Mouse (Mus musculus) embryonic facial prominence, embryonic 14.5 days (tissue): Measurements from ENCODE around the gene Olfr920. TPM values are rescaled to one million over a fixed set of nuclear protein-coding genes. Genes with fewer than 3 reads are reported as not detected.

ENCODE experiments used
- ATAC-seq: fragments of 200-750 bp; cut with Nextera tagmentation; 2 replicates; pipeline ENCODE4 v1.8.0; 2017; ENCODE audit warnings: low read depth, moderate number of reproducible peaks, moderate TSS enrichment
- DNase-seq: peaks from one replicate; pipeline ENCODE4 v3.0.0-alpha.2; 2015; ENCODE audit warnings: low spot score
- H3K27ac ChIP-seq: fragments of 300-500 bp; sonication (generic); replicated peaks from 2 replicates; pipeline ENCODE4 v1.5.1; 2014; ENCODE audit warnings: low read depth, mild to moderate bottlenecking, low read length, moderate library complexity
- H3K27me3 ChIP-seq: fragments of 300-500 bp; sonication (generic); replicated peaks from 2 replicates; pipeline ENCODE4 v1.6.1; 2014; ENCODE audit warnings: low read length; ENCODE audit not compliant: control insufficient read depth, insufficient read depth
- H3K36me3 ChIP-seq: fragments of 300-500 bp; sonication (generic); 2 replicates; pipeline ENCODE4 v1.6.1; 2014; ENCODE audit warnings: low read length, mixed read lengths; ENCODE audit not compliant: control insufficient read depth, insufficient read depth
- H3K4me1 ChIP-seq: fragments of 300-500 bp; sonication (generic); 2 replicates; pipeline ENCODE4 v1.6.1; 2014; ENCODE audit warnings: antibody characterized with exemption, low read length; ENCODE audit not compliant: control insufficient read depth, insufficient read depth
- H3K4me2 ChIP-seq: fragments of 300-500 bp; sonication (generic); 2 replicates; pipeline ENCODE4 v1.6.1; 2014; ENCODE audit warnings: low read depth, mild to moderate bottlenecking, low read length, moderate library complexity, mixed read lengths
- H3K4me3 ChIP-seq: fragments of 300-500 bp; sonication (generic); 2 replicates; pipeline ENCODE4 v1.5.1; 2014; ENCODE audit warnings: low read depth, mild to moderate bottlenecking, low read length
- H3K9ac ChIP-seq: fragments of 300-500 bp; sonication (generic); 2 replicates; pipeline ENCODE4 v1.6.1; 2014; ENCODE audit warnings: low read depth, mild to moderate bottlenecking, low read length, moderate library complexity, mixed read lengths
- H3K9me3 ChIP-seq: fragments of 300-500 bp; sonication (generic); 2 replicates; pipeline ENCODE4 v1.6.1; 2016; ENCODE audit warnings: low read length; ENCODE audit not compliant: control insufficient read depth
- WGBS: fragments of 180-500 bp; shearing (Covaris S2); extraction: QIAGEN DNeasy Blood & Tissue Kit; methylation state at CpG from one replicate; pipeline ENCODE4 v1.1.7; 2014; 5-methylcytosine and 5-hydroxymethylcytosine counted together
- polyA plus RNA-seq: library from polyadenylated mRNA; unstranded; fragments of >200 nt; fragmentation: Nextera tagmentation; extraction: Ambion mirVana; gene quantifications from 2 replicates; pipeline ENCODE4 v1.2.1, GENCODE M21; 2014

Gene Olfr920
- 0.04 TPM in 1 of 2 replicates, not detected in the other for polyA plus RNA-seq

- H3K9ac ChIP-seq, result no peak within 1 kb of the TSS
- no peak within 1 kb of the TSS for H3K4me2 ChIP-seq
- no peaks in the 10 kb centered on the region for H3K9me3 ChIP-seq
- no peak for ATAC-seq
- no peaks in the 10 kb centered on the region for H3K27me3 ChIP-seq
- no peak within 1 kb of the TSS for H3K27ac ChIP-seq
- 81% methylated on average over 1 of the region's 1 CpGs for WGBS
- H3K36me3 ChIP-seq, result no peaks in the 10 kb centered on the region
- no peak for DNase-seq
- H3K4me1 ChIP-seq, result no peaks in the 10 kb centered on the region
- no peak within 1 kb of the TSS for H3K4me3 ChIP-seq
Measured at GRCm38 (mm10) chr9:38751999-38752398, at the start of gene Olfr920. TSS of gene Olfr920 (plus strand) at chr9:38752299.

- Histone ChIP-seq H3K4me1 (peaks cover 5% of the 10 kb centered on the region; the same call in 1 of the 2 replicates), H3K27me3 (no peaks in the 10 kb centered on the region), H3K4me3 (peak within 1 kb of the TSS; percentile 47), H3K9me3 (no peaks in the 10 kb centered on the region), H3K27ac (peak within 1 kb of the TSS; percentile 75), H3K9ac (peak within 1 kb of the TSS; percentile 56), H3K4me2 (peak within 1 kb of the TSS; percentile 63), H3K36me3 (0 out of 2 replicates have a peak, but pooled peaks cover 3% of the 10 kb centered on the region)
- DNase-seq (peak; percentile 91), ATAC-seq (peak; percentile 85)
- WGBS, result 0% methylated on average over 4 of the region's 4 CpGs
Measured at GRCm38 (mm10) chr9:38718102-38718501, 34.0 kb upstream of the Olfr920 start, which contains the start of gene Vwa5a. TSS of gene Vwa5a (plus strand) at chr9:38718268.

DNA sequence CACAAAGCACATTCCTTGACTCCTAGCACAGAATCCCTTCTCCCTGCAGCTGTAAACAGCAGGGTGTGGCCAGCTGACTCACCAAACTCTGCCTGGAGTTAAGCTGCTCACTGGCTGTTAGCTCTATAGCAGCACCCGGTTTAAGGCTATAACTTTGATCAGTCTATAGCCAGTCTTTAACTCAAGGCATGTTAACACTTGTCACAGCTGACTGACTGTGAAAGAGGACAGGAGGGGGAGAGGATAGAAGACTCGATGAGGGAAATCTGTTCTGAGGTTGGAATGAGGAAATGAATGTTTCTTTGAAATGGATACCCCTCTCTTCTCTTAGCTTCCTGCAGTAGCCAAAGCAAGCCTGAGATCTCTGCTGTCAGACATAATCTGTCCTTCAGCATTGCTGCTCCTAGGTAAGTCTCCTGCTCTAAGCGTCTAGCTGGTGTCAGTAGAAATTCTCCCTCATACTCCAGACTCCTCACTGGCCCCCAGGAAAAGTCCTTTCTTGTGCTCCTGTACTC, 33.1 kb upstream of the Olfr920 start:
- peak; percentile 67 for DNase-seq
- peak overlapping the region; percentile 63 for H3K4me2 ChIP-seq
- H3K4me3 ChIP-seq, result peak overlapping the region; percentile 47
- 3% methylated on average over 3 of the region's 3 CpGs for WGBS
- peaks cover 11% of the 10 kb centered on the region; the same call in 1 of the 2 replicates for H3K36me3 ChIP-seq
- H3K9ac ChIP-seq, result peak overlapping the region; percentile 56
- H3K9me3 ChIP-seq, result no peaks in the 10 kb centered on the region
- H3K4me1 ChIP-seq, result peaks cover 5% of the 10 kb centered on the region; the same call in 1 of the 2 replicates
- H3K27ac ChIP-seq, result peak overlapping the region; percentile 75
- ATAC-seq, result peak; percentile 87
- no peaks in the 10 kb centered on the region for H3K27me3 ChIP-seq

DNA sequence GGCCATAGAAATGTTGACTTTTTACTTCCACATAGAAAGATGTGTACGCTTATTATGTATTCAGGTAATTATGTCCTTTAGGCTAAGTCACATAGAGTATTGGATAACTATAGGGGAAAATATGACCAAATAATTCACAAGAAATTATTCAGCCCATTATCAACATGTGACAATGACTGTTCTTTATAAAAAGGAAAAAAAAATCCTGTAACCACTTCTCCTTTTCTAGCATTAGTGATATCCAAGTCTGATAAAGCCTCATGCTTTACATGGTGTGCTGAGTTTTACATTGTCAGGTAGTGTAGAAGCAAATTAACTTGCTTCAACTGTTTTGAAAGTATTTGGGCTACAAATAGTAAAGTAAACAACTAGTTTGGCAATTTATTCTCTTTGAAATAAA, 28.1 kb upstream of the Olfr920 start:
- WGBS, result 84% methylated on average over 1 of the region's 1 CpGs
- Histone ChIP-seq H3K9ac (no peak overlapping the region), H3K4me2 (no peak overlapping the region), H3K27me3 (no peaks in the 10 kb centered on the region), H3K4me1 (peaks cover 5% of the 10 kb centered on the region; the same call in 1 of the 2 replicates), H3K36me3 (peaks cover 43% of the 10 kb centered on the region; the same call in 1 of the 2 replicates), H3K27ac (no peak overlapping the region), H3K9me3 (no peaks in the 10 kb centered on the region), H3K4me3 (no peak overlapping the region)
- ATAC-seq (no peak), DNase-seq (no peak)

DNA sequence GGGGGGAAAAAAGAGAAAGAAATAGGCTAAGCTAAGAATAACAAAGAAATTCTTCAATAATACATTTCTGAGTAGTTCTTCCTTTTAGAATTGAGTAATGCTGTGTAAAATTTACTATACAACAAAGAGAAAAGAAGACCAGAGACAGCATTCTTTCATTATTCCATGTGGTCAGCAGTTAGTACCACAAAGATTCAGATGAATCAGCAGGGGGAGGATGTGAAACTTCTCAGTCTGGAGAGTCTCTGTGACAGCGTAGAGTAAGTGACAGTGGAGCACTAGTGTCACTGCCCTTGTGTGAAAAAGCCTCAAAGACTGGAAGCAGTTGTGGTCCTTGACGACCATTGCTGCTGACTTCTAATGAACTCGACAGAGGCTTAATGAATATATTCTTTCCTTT, 23.9 kb upstream of the Olfr920 start:
- Histone ChIP-seq H3K36me3 (peaks cover 47% of the 10 kb centered on the region; the same call in 1 of the 2 replicates), H3K4me2 (no peak overlapping the region), H3K4me3 (no peak overlapping the region), H3K9me3 (no peaks in the 10 kb centered on the region), H3K27ac (no peak overlapping the region), H3K9ac (no peak overlapping the region), H3K27me3 (no peaks in the 10 kb centered on the region), H3K4me1 (no peaks in the 10 kb centered on the region)
- DNase-seq, result no peak
- WGBS, result 80% methylated on average over 3 of the region's 3 CpGs
- ATAC-seq, result no peak

GRCm38 (mm10) chr9:38741408-38741807, 10.7 kb upstream of the Olfr920 start:
- Histone ChIP-seq H3K4me1 (no peaks in the 10 kb centered on the region), H3K27me3 (no peaks in the 10 kb centered on the region), H3K9ac (no peak overlapping the region), H3K9me3 (no peaks in the 10 kb centered on the region), H3K36me3 (peaks cover 29% of the 10 kb centered on the region; the same call in 1 of the 2 replicates), H3K27ac (no peak overlapping the region), H3K4me3 (no peak overlapping the region), H3K4me2 (no peak overlapping the region)
- ATAC-seq (no peak), DNase-seq (no peak)
- WGBS, result 89% methylated on average over 1 of the region's 1 CpGs

DNA sequence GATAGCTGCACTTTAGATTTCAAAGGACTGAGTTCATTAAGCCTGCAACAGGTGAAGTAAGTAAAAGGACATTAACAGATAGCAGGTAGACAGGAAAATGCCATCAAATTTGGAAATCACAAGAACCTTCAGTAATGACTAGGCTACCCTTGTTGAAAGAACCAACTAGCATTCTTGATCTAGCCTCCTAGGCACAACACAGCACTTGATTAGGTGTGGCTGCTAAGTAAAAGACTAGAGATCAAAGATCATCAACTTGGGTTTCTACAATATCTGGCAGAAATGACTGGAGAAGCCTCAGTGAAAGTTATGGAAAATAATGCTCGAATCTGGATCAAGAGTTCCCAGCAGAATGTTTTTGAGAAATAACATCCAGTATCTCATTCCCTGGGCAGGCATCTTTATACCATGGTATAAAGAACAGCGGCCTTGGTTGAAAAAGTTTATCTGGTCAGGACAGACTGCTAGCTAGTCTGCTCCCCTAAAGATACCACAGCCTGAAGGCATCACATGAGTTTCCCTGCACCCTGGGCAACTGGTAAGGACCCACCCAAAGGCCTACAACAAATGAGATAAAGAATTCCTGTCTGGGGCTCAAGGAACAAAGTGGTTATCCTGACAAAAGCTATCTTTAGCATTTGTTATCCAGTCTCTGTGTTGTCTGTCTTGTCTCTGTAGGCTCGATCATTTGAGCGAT, 7.3 kb upstream of the Olfr920 start:
- ATAC-seq, result no peak
- 84% methylated on average over 4 of the region's 4 CpGs for WGBS
- H3K9me3 ChIP-seq, result no peaks in the 10 kb centered on the region
- H3K4me2 ChIP-seq, result no peak overlapping the region
- no peak for DNase-seq
- H3K4me1 ChIP-seq, result no peaks in the 10 kb centered on the region
- 0 out of 2 replicates have a peak, but pooled peaks cover 11% of the 10 kb centered on the region for H3K36me3 ChIP-seq
- H3K27me3 ChIP-seq, result no peaks in the 10 kb centered on the region
- no peak overlapping the region for H3K27ac ChIP-seq
- H3K9ac ChIP-seq, result no peak overlapping the region
- H3K4me3 ChIP-seq, result no peak overlapping the region

- no peak for ATAC-seq
- H3K4me2 ChIP-seq, result no peak within 1 kb of the TSS
- no peak for DNase-seq
Measured at GRCm38 (mm10) chr9:38772768-38773167, 20.7 kb downstream of the Olfr920 start, which contains the start of gene Olfr921. TSS of gene Olfr921 (plus strand) at chr9:38773068.

More at GRCm38 (mm10) chr9:38772768-38773167, 20.7 kb downstream of the Olfr920 start, which contains the start of gene Olfr921:
- H3K4me3 ChIP-seq, result no peak within 1 kb of the TSS
- H3K9me3 ChIP-seq, result no peaks in the 10 kb centered on the region
- no peaks in the 10 kb centered on the region for H3K27me3 ChIP-seq
- no peaks in the 10 kb centered on the region for H3K36me3 ChIP-seq
- H3K27ac ChIP-seq, result no peak within 1 kb of the TSS
- H3K9ac ChIP-seq, result no peak within 1 kb of the TSS
- no peaks in the 10 kb centered on the region for H3K4me1 ChIP-seq
